Mouse (Mus musculus) megakaryocyte progenitor cell, adult 5-6 weeks (primary cell): ENCODE measurements at regions not wholly inside any gene's neighbourhood (a gene's known extent, or its start where the extent isn't known, plus 50 kb on each side); places are given as distances from the start of the nearest gene placed in this dataset.

Experiments
- ATAC-seq: replicated peaks from 2 replicates; pipeline ENCODE4 v1.8.0; 2016; ENCODE audit warnings: mild to moderate bottlenecking, moderate TSS enrichment, inconsistent platforms; ENCODE audit not compliant: poor library complexity

- no peak for ATAC-seq
These were observed 160.5 kb downstream of the Pdha2 start for GRCm38 (mm10) chr3:141051685-141052084.

DNA sequence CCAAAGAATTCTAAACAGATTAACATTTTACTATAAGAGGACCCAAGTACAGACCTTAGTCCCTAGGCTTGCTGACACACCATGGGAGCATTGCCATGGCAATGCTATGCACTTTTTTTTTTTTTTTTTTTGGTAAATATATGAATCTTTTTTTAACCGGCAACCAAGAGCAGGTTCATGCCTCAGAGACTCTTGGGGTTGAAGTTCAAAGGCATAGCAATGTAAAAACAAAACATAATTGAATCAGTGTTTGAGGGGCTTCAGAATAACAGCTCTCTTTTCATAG, 197.9 kb downstream of the Pdha2 start:
- ATAC-seq: no peak

DNA sequence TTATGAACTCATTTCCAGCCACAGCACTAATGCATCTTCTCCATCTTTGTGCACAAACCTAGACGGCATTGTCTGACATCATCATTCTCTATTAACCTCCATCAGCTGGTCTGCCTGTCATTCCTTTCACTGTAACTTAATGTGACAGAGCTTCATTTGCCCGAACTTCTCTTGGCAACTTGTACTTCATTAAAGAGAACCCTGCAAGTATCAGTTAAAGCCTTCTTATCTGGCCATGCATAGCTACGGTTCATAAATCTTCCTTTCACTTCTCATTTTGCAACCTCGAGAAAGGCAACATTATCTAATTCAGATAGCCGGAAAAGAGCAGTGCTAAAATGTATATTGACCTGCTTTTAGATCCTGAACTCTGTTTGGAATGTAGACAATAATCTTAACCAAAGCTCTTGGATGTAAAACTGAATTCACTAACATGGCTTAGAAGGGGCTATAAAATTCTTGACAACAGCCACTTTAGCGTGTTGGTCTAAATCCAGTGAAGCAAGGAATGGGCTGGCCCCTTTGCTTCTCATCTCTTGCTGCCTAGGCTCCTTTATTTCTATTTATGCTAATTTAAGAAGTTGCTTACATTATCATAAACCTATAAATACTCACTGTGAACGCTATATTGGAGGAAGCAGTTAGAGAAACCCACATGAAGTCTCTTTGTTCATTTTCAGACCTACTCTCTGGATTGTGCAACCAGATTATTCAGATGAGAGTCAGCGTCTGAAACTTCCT, 198.5 kb downstream of the Pdha2 start:
- ATAC-seq: peak; percentile 59

- ATAC-seq: no peak
These were observed 199.2 kb downstream of the Pdha2 start for GRCm38 (mm10) chr3:141012976-141013375.

DNA sequence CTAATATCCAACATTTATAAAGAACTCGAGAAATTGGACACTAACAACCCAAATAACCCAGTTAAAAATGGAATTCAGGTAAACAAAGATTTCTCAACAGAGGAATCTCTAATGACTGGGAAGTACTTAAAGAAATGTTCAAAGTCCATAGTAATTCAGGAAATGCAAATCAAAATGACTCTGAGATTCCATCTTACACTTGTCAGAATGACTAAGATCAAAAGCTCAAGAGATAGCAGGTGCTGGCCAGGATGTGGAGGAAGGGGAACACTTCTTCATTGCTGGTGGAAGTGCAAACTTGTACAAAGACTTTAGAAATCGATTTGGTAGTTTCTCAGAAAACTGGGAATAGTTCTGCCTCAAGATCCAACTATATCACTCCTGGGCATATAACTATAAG, 203.4 kb downstream of the Pdha2 start:
- ATAC-seq: no peak

DNA sequence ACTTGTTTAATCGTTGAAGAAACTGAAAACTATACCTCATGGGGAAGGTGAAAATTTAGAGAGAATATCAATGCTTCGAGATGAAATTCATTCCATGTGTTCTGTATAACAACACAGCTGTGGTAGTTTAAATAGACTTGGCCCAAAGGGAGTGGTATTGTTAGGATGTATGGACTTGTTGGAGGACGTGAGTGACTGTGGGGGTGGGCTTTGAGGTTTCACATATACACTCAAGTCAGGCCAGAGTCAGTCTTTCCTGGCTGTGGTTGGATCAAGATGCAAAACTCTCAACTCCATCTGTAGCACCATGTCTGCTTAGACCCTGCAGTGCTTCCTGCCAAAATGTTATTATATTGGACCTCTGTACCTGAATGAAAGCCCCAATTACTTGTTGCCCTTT, 206.3 kb downstream of the Pdha2 start:
- ATAC-seq: no peak

DNA sequence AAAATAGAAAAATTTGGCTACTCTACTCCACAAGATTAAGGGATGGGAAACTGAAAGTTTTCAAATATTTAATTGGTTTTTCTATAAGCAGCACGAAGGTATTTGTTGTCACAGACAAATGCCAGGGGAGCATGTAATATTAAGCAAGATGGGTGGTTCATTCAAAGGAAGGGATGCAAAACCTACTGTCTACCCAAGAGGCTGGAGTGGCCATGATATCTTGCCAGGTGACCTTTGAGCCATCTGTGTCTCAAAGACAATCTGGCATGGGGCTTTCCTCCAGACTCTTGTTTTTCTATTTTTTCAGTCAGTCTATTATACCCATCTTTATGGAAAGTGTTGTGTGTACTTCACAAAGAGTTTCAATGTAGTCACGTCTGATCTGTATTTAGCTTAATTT, 208.6 kb downstream of the Pdha2 start:
- no peak for ATAC-seq

- ATAC-seq: no peak
These were observed 223.9 kb downstream of the Pdha2 start for GRCm38 (mm10) chr3:140988247-140988646.

DNA sequence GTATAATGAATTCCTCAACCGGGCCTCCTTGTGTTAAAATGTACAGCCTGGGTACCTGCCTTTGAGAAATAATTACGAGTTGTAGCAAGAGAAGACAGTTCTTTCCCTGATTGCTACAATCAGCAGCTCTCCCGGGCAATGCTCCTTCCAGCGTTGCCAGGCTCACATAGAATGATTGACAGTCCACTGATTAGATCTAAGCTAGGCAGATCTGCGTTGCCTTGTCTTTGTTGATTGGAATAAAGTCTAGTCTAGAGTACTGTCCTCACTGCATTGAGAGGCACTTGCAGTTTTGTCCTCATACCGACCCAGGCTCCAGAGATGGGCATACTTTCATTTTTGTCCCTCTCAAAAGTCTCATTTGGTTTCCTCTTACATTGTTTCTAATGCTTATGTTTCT, 238.6 kb downstream of the Pdha2 start:
- ATAC-seq: peak; percentile 57

- ATAC-seq: no peak
These were observed 242.0 kb downstream of the Pdha2 start for GRCm38 (mm10) chr3:140969892-140970880.

DNA sequence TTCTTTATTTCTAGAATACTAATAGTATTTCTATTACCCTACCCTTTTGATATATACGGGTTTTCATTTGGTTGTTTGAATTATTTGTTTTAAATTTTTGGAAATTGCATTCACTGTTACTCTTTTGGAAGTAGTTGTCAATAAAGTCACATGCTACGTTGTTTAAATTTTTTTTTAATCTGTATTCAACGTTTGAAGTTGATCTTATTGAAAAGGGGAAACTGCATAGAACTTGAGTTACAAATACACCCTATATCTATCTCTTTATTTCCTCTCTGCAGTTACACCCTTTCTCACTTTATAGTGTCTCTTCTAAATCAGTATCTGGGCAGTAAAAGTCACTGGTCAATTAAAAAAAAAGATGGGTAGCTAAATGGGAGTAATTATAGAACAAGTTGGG, 243.6 kb downstream of the Pdha2 start:
- no peak for ATAC-seq

- no peak for ATAC-seq
These were observed 254.5 kb downstream of the Pdha2 start for GRCm38 (mm10) chr3:140957666-140958065.

GRCm38 (mm10) chr3:140952111-140952800, 259.9 kb downstream of the Pdha2 start:
- ATAC-seq: no peak

GRCm38 (mm10) chr3:140951024-140951423, 261.1 kb downstream of the Pdha2 start:
- ATAC-seq: 0 out of 2 replicates have a peak, but pooled peaks have one; percentile 9

- ATAC-seq: peak; percentile 92
These were observed 262.1 kb downstream of the Pdha2 start for GRCm38 (mm10) chr3:140949880-140950662.

DNA sequence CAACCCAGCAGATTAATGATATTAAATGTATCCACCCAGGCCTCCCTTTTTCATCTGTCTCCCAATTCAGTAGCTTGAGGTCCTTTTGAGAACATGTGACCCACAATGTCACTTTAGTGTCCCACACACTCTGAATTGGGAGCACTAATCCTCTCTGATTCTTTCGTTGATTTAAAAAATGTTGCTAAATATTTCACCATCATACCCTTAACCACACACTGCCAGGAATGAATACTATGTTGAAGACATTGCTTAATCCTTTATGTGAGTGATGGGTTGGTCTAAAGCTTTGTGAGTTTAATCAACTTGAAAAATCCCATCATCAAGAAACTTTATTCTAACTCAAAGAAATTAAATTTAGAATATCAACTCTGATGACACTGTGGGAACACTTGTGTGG, 269.7 kb downstream of the Pdha2 start:
- ATAC-seq: peak; percentile 58

GRCm38 (mm10) chr3:140941898-140942297, 270.3 kb downstream of the Pdha2 start:
- no peak for ATAC-seq

GRCm38 (mm10) chr3:140941316-140941715, 270.8 kb downstream of the Pdha2 start:
- ATAC-seq: no peak

GRCm38 (mm10) chr3:140933156-140933555, 279.0 kb downstream of the Pdha2 start:
- no peak for ATAC-seq

- ATAC-seq: no peak
These were observed 285.5 kb downstream of the Pdha2 start for GRCm38 (mm10) chr3:140926689-140927088.
